Mouse (Mus musculus): Measurements from ENCODE around the gene Fancd2. TPM values are rescaled to one million over a fixed set of nuclear protein-coding genes. Genes with fewer than 3 reads are reported as not detected.

The Fancd2 gene
- total RNA-seq, 2 experiments from 2014 or later = 3.2 to 4.9 TPM

DNA sequence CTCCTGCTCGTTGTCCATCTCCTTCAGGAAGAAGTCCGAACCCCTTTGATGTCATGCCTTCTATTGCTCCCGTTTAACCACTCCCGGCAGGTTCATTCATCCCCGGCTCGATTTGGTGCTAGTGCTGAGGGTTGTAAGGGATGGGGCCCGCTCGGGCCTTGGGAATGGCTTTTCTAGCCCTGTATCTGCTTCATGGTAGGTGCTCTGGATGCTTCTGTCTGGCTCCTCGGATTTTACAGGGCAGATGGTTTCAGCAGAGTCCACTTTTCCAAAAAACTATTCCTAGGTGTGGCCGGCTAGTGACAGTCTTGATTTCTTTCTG lies 73.7 kb downstream of the Fancd2 start:
- DNase-seq (ENCODE audit: low spot score in 2 of 2) = no peak

GRCm38 (mm10) chr6:113608871-113609270 lies 77.4 kb downstream of the Fancd2 start:
- no peak for DNase-seq (ENCODE audit: low spot score in 2 of 2)

- no peak for DNase-seq (ENCODE audit: low spot score in 2 of 2)
These were observed 77.8 kb downstream of the Fancd2 start for GRCm38 (mm10) chr6:113609293-113609692.

DNA sequence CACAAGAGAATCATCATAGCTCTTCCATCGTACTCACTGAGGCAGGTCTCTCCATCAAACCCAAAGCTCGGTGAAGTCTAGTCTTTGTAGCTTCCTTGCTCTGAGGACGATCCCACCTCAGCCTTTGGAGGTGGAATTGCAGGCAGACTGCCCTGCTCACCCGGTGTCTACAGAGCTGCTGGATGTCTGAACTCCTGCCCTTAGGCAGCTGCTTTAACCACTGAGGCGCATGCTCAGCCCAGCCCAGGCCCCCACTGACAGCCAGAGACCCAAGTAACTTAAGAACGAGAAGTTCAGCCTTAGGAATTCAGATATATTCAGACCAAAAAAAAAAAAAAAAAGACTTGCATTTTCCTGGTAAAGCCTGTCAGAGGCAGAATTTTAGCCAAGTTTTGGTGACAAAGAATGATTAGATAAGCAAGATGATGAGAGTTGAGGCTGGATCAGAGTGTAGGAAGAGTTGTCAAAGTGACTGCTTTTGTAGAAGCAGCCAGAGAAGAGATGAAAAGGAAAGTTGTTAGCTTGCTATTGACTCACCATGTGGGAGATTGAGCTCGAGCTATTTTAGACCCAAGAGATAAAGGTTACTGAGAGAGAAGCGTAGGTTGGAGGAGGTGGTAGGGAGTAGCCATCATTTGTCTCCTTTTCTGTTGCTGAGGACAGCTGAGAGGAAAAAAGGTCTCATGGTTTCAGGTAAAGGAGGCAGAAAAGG lies 80.9 kb downstream of the Fancd2 start:
- DNase-seq (ENCODE audit: low spot score in 2 of 2) = no peak

DNA sequence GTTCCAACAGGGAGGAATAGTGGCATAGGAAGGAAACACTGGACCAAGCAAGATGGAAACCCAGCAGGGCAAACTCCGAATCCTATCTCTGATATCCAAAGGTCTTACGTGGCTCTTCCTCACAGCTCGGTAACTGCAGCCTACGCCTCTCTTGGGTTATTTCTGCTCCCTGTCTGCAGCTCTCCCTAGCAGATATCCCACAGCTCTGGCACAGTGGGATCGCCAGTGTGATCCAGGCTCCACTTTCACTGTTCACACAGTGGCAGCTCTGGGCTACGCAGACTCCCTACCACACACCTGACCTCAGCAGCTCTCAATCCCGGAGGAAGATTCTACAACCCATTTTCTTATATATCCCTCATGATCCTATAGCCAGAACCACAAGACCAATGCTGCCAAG lies 82.7 kb downstream of the Fancd2 start:
- DNase-seq (ENCODE audit: low spot score in 2 of 2) = no peak

- no peak for DNase-seq (ENCODE audit: low spot score in 2 of 2)
These were observed 83.5 kb downstream of the Fancd2 start for GRCm38 (mm10) chr6:113614997-113615396.

GRCm38 (mm10) chr6:113615489-113615888 lies 84.0 kb downstream of the Fancd2 start:
- no peak for DNase-seq (ENCODE audit: low spot score in 2 of 2)

DNA sequence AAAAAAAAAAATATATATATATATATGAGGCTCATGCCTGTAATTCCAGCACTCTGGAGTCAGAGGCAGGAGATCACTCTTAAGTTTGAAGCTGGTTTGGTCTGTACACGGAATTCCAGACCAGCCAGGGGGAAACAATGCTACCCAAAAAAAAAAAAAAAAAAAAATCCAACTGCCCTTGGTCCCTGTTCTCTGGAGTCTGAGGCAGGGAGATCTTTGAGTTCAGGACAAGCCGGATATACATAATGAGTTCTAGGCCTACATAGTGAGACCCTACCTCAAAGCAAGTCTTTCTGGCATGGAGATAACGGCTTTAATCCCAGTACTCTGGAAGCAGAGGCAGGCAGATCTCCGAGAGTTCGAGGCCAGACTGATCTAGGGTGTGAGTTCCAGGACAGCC lies 91.9 kb downstream of the Fancd2 start:
- no peak for DNase-seq (ENCODE audit: low spot score in 2 of 2)

DNA sequence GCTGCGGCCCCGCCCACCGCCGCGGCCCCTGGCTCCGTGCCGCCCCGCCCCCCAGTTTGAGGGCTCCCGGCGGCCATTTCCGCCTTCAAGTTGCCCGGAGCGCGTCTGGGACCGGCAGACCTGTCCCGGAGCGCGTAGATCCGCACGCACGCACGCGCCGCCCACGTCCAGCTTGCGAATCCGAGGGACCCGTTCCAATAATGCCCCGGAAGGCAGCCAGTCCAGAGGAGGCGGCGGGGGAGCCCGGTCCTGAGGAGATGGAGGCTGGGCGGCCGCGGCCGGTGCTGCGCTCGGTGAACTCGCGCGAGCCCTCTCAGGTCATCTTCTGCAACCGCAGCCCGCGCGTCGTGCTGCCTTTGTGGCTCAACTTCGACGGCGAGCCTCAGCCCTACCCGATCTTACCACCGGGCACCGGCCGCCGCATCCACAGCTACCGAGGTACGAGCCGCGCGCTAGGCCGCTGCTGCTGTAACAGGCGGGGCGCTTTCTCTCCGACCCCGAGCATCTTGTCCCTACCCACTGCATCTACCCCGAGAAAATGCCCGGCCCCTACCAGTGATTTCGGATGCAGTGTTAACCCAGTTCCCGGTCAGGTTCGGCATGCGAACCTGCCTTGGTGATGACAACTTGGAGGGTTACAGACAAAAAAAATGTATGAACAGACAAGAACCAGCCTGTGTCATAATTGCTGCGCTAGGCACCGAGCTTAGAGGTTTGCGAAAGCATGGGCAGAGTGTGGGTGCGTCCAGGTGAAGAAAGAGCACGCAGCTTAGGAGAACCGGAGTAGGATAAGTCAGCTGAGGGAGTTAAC lies 92.7 kb downstream of the Fancd2 start, which contains the start of gene Vhl:
TSS of gene Vhl (plus strand) at position 19 of the 811 bp plus-strand sequence.
- peak; percentile 83 to 87 for DNase-seq (ENCODE audit: low spot score in 2 of 2)

DNA sequence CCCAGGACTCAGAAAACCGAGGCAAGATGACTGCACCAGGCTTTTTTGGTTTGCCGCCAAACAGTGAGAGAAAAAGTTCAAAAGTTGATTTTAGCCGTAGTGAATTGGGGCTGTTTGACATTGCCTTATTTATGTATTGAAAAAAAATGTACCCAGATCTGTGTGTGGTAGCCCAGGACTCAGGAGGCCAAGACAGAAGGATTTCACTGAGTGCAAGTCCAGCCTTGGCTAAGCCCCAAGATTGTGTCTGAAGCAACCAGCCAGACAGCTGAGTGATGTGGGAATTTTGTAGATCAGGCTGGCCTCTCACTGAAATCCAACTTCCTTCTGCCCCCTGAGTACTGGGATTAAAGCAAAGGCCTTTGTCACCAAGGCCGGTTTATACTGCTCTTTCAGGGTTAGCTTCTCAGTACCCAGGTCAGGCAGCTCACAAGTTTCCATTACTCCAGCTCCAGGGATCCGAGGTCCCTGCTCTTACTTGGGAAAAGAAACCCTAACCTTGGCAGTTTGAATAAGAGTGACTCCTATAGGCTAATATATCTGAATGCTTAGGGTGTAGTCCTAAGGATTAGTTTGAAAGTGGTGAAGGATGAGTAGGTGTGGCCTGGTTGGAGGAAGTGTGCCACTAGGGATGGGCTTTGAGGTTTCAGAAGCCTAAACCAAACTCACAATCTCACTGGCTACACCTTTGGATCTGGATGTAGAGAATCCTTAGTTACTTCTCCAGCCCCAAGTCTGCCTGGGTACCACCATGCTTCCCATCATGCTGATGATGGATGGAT lies 93.7 kb downstream of the Fancd2 start:
- DNase-seq (ENCODE audit: low spot score in 2 of 2) = peak in 1 of 2 experiments; percentile 21

GRCm38 (mm10) chr6:113630322-113630721 lies 98.8 kb downstream of the Fancd2 start:
- DNase-seq (ENCODE audit: low spot score in 2 of 2) = no peak

- no peak for DNase-seq (ENCODE audit: low spot score in 2 of 2)
These were observed 101.4 kb downstream of the Fancd2 start for GRCm38 (mm10) chr6:113632863-113633262.

DNA sequence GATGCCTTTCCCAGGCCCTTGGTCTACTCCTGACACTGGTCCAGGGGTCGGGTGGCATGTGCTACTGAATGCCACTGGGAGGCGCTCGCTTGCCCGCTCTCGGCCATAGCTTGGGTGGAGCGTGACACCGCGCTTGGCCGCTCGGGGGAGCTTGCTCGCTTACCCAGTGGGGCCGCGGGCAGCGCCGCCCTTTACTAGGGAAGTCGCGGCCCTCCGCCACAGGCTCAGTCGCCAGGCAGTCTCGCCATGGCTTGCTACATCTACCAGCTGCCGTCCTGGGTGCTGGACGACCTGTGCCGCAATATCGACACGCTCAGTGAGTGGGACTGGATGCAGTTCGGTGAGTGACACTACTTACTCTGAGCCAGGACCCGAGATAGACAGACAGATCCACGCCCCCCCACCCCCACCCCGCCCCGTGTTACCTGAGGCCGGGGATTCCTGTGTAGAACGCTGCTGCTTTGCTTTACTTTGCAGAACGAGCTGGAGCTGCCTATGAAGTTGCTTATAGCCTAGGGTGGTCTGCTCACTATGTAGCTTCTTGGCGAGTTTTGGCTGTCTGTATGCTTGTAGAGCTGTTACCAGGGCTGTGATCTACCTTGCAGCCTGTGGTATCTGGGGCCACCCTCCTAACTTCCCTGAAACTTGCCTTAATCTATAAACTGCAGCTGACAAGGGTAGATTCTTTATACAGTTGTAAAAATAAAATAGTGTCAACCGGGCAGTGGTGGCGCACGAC lies 107.0 kb downstream of the Fancd2 start, which contains the start of gene Irak2:
TSS of gene Irak2 (plus strand) at position 166 of the 739 bp plus-strand sequence.
- DNase-seq (ENCODE audit: low spot score in 2 of 2) = peak; percentile 97

DNA sequence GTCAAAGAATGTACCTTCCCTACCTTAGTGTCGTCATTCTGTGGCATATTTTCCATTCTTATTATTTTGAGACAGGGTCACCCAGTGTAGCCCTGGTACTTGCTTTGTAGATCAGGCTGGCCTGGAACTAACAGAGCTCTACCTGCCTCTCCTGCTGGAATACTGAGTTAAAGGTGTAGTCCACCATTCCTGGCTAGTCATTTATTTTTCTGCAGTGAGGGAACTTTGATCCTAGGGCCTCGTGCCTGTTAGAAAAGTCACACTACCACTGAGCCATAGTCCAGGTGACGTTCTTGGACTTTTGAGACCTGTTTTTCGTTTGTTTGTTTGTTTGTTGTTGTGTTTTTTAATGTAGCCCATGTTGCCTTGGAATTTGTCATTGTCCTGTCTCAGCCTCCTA lies 107.7 kb downstream of the Fancd2 start:
- DNase-seq (ENCODE audit: low spot score in 2 of 2) = no peak

DNA sequence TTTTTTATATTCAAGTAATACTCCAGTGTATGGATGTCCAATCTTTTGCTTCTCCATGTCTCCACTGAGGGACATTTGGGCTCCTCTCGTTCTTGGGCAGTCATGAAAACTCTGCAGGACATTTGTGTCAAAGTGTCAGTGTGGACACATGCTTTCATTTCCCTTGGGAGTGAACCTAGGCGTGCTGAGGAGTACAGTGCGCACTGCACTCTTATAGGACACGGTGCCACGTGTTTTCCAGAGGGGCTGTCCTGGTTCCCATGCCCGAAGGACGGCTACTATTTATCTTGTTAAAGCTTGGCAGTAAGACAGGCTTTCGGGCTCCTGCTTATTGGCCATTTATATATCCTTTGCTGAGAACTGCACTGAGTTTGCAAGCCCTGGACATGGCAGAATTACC lies 111.1 kb downstream of the Fancd2 start:
- DNase-seq (ENCODE audit: low spot score in 2 of 2) = no peak

DNA sequence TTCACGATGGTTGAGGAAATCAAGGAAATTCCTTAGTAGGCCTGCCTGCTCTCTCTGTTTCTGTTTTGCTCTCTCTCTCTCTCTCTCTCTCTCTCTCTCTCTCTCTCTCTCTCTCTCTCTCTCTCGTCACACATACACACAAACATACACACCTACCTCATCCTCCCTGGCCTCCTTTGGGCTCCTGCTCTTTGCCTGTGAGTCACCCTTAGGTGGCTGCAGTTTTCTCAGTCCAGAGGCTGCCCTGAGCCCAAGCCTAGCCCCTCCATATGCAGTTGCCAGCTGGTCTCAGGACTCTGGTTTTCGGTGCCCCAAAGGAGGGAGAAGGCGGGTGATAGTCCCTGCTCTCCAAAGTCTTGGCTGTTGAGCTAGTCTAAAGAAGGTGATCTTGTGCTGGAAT lies 111.5 kb downstream of the Fancd2 start:
- DNase-seq (ENCODE audit: low spot score in 2 of 2) = no peak

DNA sequence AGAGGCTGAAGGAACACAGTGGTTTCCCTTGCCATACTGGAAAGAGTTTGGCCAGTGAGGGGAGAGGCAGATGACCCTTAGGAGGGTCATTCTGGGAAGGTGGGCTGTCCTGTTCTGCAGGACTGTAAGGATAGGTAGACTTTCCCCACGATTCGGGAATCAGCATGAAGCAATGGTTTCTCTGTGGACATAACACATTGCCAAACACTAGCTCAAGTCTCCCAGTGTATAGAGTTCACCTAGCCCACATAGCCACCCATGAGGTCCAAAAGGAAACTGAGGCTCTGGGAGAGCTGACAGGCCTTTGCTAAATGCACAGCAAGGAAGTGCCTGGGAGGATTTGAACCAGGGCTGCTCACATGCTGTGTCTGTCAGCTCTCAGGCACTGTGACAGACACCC lies 112.5 kb downstream of the Fancd2 start:
- DNase-seq (ENCODE audit: low spot score in 2 of 2) = no peak

- DNase-seq (ENCODE audit: low spot score in 2 of 2) = no peak
These were observed 113.3 kb downstream of the Fancd2 start for GRCm38 (mm10) chr6:113644808-113645207.

Data from layer of hippocampus, postnatal 10 days (tissue).